Mouse (Mus musculus) lung, postnatal 0 days (tissue): ENCODE measurements around the gene Bex6.

ENCODE experiments used
- CTCF ChIP-seq: IDR thresholded peaks from 2 replicates; pipeline ENCODE4 v1.5.1; 2016; ENCODE audit warnings: antibody characterized with exemption, mild to moderate bottlenecking
- EP300 ChIP-seq: IDR thresholded peaks from 2 replicates; pipeline ENCODE4 v1.6.1; 2016; ENCODE audit warnings: antibody characterized with exemption, mild to moderate bottlenecking, control low read depth

GRCm38 (mm10) chr16:32160742-32161323 lies 18.8 kb upstream of the Bex6 start:
- TF ChIP-seq CTCF = no peak
- TF ChIP-seq EP300 = no peak
